Mouse (Mus musculus) left cerebral cortex, adult 2 months (tissue): Measurements from ENCODE around the gene Prickle2. TPM values are rescaled to one million over a fixed set of nuclear protein-coding genes. Genes with fewer than 3 reads are reported as not detected.

Experiments
- DNase-seq, 2 experiments: peaks; one replicate each; pipeline ENCODE4 v3.0.0; 2021 to 2022; ENCODE audit warnings: low spot score in 2 of 2, mixed read lengths in 1 of 2; ENCODE audit errors: extremely low spot score in 1 of 2
- H3K27ac ChIP-seq: fragments of 200-600 bp; 2 replicates; pipeline ENCODE4 v1.8.1; 2022
- H3K4me3 ChIP-seq: fragments of 200-600 bp; 2 replicates; pipeline ENCODE4 v1.8.1; 2022
- CTCF ChIP-seq: fragments of 200-600 bp; IDR thresholded peaks from 2 replicates; pipeline ENCODE4 v1.8.1; 2022; ENCODE audit warnings: antibody characterized with exemption, mild to moderate bottlenecking, moderate library complexity
- intact Hi-C: fragments of 180-260 bp; cut with DNase I; formaldehyde crosslinking; loops from one replicate; pipeline ENCODE4 v1.15.1; 2025
- total RNA-seq, 2 experiments: library from RNA; stranded (reverse); gene quantifications; 2 replicates each; pipeline ENCODE4 v1.2.3; 2021

Prickle2 gene
- total RNA-seq, 2 experiments from 2014 or later, result 163 to 182 TPM

- Histone ChIP-seq H3K27ac (peak overlapping the region; percentile 91), H3K4me3 (no peak overlapping the region)
- DNase-seq, result peak; percentile 73 to 83
- TF ChIP-seq CTCF, result peak; percentile 79
- intact Hi-C loops, result loop anchor here (1.0 to 10.0 kb wide), 5 partner anchors 63 to 379 kb away; no protein-coding TSS in a partner anchor
These were observed 40.4 kb downstream of the Prickle2 start for GRCm38 (mm10) chr6:92665530-92665989.

GRCm38 (mm10) chr6:92663885-92664284 lies 42.1 kb downstream of the Prickle2 start:
- Histone ChIP-seq H3K4me3 (no peak overlapping the region), H3K27ac (peak overlapping the region; percentile 91)
- peak; percentile 29 to 38 for DNase-seq
- intact Hi-C loops, result loop anchor here (2.0 to 10.0 kb wide), 8 partner anchors 15 to 377 kb away; no protein-coding TSS in a partner anchor
- TF ChIP-seq CTCF, result no peak

GRCm38 (mm10) chr6:92663433-92663832 lies 42.5 kb downstream of the Prickle2 start:
- TF ChIP-seq CTCF, result no peak
- intact Hi-C loops, result loop anchor here (2.0 to 10.0 kb wide), 5 partner anchors 15 to 269 kb away; no protein-coding TSS in a partner anchor
- no peak for DNase-seq
- Histone ChIP-seq H3K4me3 (no peak overlapping the region), H3K27ac (peak overlapping the region; percentile 91)

GRCm38 (mm10) chr6:92649063-92649462 lies 56.9 kb downstream of the Prickle2 start:
- no peak overlapping the region for H3K4me3 ChIP-seq
- intact Hi-C loops, result loop anchor here (2.0 kb wide), 1 partner anchor 14 kb away; no protein-coding TSS in a partner anchor
- no peak for TF ChIP-seq CTCF
- H3K27ac ChIP-seq, result peak overlapping the region; percentile 79
- DNase-seq, result no peak

GRCm38 (mm10) chr6:92648571-92648970 lies 57.4 kb downstream of the Prickle2 start:
- TF ChIP-seq CTCF, result no peak
- peak overlapping the region; percentile 79 for H3K27ac ChIP-seq
- no peak for DNase-seq
- intact Hi-C loops, result loop anchor here (2.0 kb wide), 1 partner anchor 14 kb away; no protein-coding TSS in a partner anchor
- no peak overlapping the region for H3K4me3 ChIP-seq

GRCm38 (mm10) chr6:92642929-92643328 lies 63.0 kb downstream of the Prickle2 start:
- intact Hi-C loops, result loop anchor here (2.0 kb wide), 1 partner anchor 32 kb away; no protein-coding TSS in a partner anchor

GRCm38 (mm10) chr6:92641956-92642355 lies 64.0 kb downstream of the Prickle2 start:
- Histone ChIP-seq H3K4me3 (no peak overlapping the region), H3K27ac (peak overlapping the region; percentile 86)
- no peak for TF ChIP-seq CTCF
- intact Hi-C loops, result loop anchor here (2.0 kb wide), 1 partner anchor 31 kb away; no protein-coding TSS in a partner anchor
- no peak for DNase-seq

More at GRCm38 (mm10) chr6:92642929-92643328, 63.0 kb downstream of the Prickle2 start:
- Histone ChIP-seq H3K27ac (peak overlapping the region; percentile 86), H3K4me3 (no peak overlapping the region)
- no peak for DNase-seq
- TF ChIP-seq CTCF, result no peak

- no peak for DNase-seq
- Histone ChIP-seq H3K27ac (peak overlapping the region; percentile 86), H3K4me3 (no peak overlapping the region)
- no peak for TF ChIP-seq CTCF
- intact Hi-C loops, result no loop called here
These were observed 65.1 kb downstream of the Prickle2 start for GRCm38 (mm10) chr6:92640896-92641295.

GRCm38 (mm10) chr6:92636431-92636830 lies 69.5 kb downstream of the Prickle2 start:
- DNase-seq, result no peak
- intact Hi-C loops, result no loop called here
- no peak for TF ChIP-seq CTCF
- no peak overlapping the region for H3K4me3 ChIP-seq
- no peak overlapping the region for H3K27ac ChIP-seq

- intact Hi-C loops, result no loop called here
- Histone ChIP-seq H3K4me3 (no peak overlapping the region), H3K27ac (no peak overlapping the region; the same call in 1 of the 2 replicates)
- TF ChIP-seq CTCF, result no peak
- no peak for DNase-seq
These were observed 71.0 kb downstream of the Prickle2 start for GRCm38 (mm10) chr6:92634876-92635468.

GRCm38 (mm10) chr6:92630991-92631390 lies 75.0 kb downstream of the Prickle2 start:
- intact Hi-C loops, result no loop called here
- Histone ChIP-seq H3K27ac (no peak overlapping the region), H3K4me3 (no peak overlapping the region)
- no peak for DNase-seq
- TF ChIP-seq CTCF, result no peak

- no peak for DNase-seq
- intact Hi-C loops, result no loop called here
- H3K27ac ChIP-seq, result no peak overlapping the region
- no peak for TF ChIP-seq CTCF
- H3K4me3 ChIP-seq, result no peak overlapping the region
These were observed 78.2 kb downstream of the Prickle2 start for GRCm38 (mm10) chr6:92627711-92628110.
